Mouse (Mus musculus) MEL (cell line): ENCODE measurements at regions not wholly inside any gene's neighbourhood (a gene's known extent, or its start where the extent isn't known, plus 50 kb on each side); places are given as distances from the start of the nearest gene placed in this dataset.

Source experiments
- CTCF ChIP-seq, 3 experiments: IDR thresholded peaks in 2 of 3; conservative IDR thresholded peaks in 1 of 3; 2 replicates each; pipeline ENCODE4 v1.5.1; 2011 to 2012; ENCODE audit warnings: low read length in 3 of 3, low read depth in 2 of 3, mild to moderate bottlenecking in 2 of 3, improper control_type of control experiment in 1 of 3, inconsistent platforms in 1 of 3, mixed read lengths in 1 of 3, moderate library complexity in 1 of 3; ENCODE audit not compliant: control insufficient read depth in 1 of 3, insufficient read depth in 1 of 3, poor library complexity in 1 of 3, severe bottlenecking in 1 of 3
- E2F4 ChIP-seq: IDR thresholded peaks from 2 replicates; pipeline ENCODE4 v1.6.1; 2011; ENCODE audit warnings: low read depth, low read length, improper control_type of control experiment, borderline replicate concordance
- ELF1 ChIP-seq: IDR thresholded peaks from 2 replicates; pipeline ENCODE4 v1.6.1; 2014; ENCODE audit warnings: low read depth, mild to moderate bottlenecking, inconsistent platforms, low read length, improper control_type of control experiment, moderate library complexity
- EP300 ChIP-seq, 2 experiments: IDR thresholded peaks; 2 replicates each; pipeline ENCODE4 v1.6.1; 2011; ENCODE audit warnings: improper control_type of control experiment in 2 of 2, low read length in 2 of 2, low read depth in 1 of 2, mild to moderate bottlenecking in 1 of 2
- ETS1 ChIP-seq: IDR thresholded peaks from 2 replicates; pipeline ENCODE4 v1.6.1; 2012; ENCODE audit warnings: low read depth, mild to moderate bottlenecking, inconsistent platforms, low read length, improper control_type of control experiment, moderate library complexity
- GABPA ChIP-seq: IDR thresholded peaks from 2 replicates; pipeline ENCODE4 v1.6.1; 2012; ENCODE audit warnings: low read depth, mild to moderate bottlenecking, inconsistent platforms, low read length, improper control_type of control experiment, moderate library complexity
- MAZ ChIP-seq: IDR thresholded peaks from 2 replicates; pipeline ENCODE4 v1.6.1; 2012; ENCODE audit warnings: low read depth, mild to moderate bottlenecking, inconsistent platforms, low read length, improper control_type of control experiment
- MYC ChIP-seq: IDR thresholded peaks from 2 replicates; pipeline ENCODE4 v1.6.1; 2011; ENCODE audit warnings: low read depth, mild to moderate bottlenecking, low read length, improper control_type of control experiment, moderate library complexity
- NRF1 ChIP-seq: IDR thresholded peaks from 2 replicates; pipeline ENCODE4 v1.6.1; 2014; ENCODE audit warnings: low read depth, mild to moderate bottlenecking, inconsistent platforms, low read length, improper control_type of control experiment, moderate library complexity; ENCODE audit not compliant: poor library complexity, insufficient read depth, severe bottlenecking
- POLR2A ChIP-seq, 2 experiments: IDR thresholded peaks; 2 replicates each; pipeline ENCODE4 v1.6.1; 2011 to 2012; ENCODE audit warnings: low read length in 2 of 2, mild to moderate bottlenecking in 2 of 2, control low read depth in 1 of 2, improper control_type of control experiment in 1 of 2, low read depth in 1 of 2, moderate library complexity in 1 of 2; ENCODE audit not compliant: control insufficient read depth in 1 of 2, insufficient read depth in 1 of 2, poor library complexity in 1 of 2
- POLR2AphosphoS5 ChIP-seq: IDR thresholded peaks from 2 replicates; pipeline ENCODE4 v1.6.1; 2012; ENCODE audit warnings: low read depth, borderline replicate concordance, mild to moderate bottlenecking, inconsistent platforms, low read length, moderate library complexity, mixed read lengths
- TBP ChIP-seq: IDR thresholded peaks from 2 replicates; pipeline ENCODE4 v1.8.0; 2011; ENCODE audit warnings: low read depth, low read length, improper control_type of control experiment
- UBTF ChIP-seq: IDR thresholded peaks from 2 replicates; pipeline ENCODE4 v1.6.1; 2012; ENCODE audit warnings: low read depth, mild to moderate bottlenecking, inconsistent platforms, low read length, improper control_type of control experiment, moderate library complexity, borderline replicate concordance; ENCODE audit not compliant: insufficient read depth
- ZMIZ1 ChIP-seq: IDR thresholded peaks from 2 replicates; pipeline ENCODE4 v1.6.1; 2012; ENCODE audit warnings: low read depth, mild to moderate bottlenecking, inconsistent platforms, low read length, improper control_type of control experiment, moderate library complexity

DNA sequence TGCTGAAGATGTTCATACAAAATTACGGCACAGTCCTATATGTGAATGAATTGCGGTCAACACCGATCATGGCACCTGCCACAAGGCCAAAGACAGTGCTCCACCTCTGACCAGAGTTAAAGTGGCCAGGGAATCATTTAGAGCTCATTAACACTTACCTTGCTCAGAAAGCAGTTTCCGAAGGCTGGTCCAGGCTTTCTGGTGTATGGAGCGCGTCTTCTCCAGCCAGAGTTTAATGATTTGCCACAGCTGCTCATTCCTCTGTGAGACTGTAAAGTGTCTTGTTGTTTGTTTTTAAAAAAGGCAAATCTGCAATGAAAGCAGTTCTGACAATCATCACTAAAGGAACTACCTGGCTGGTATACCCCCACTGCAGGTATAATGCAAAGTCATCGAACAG lies 256.7 kb downstream of the Nfkbiz start:
- no peak for TF ChIP-seq ETS1
- TF ChIP-seq EP300 (IDR thresholded peaks at IDR 0.05; ENCODE audit: low read depth in 1 of 2, low read length in 2 of 2) = no peak
- TF ChIP-seq POLR2A (IDR thresholded peaks at IDR 0.05; ENCODE audit: control insufficient read depth in 1 of 2, insufficient read depth in 1 of 2, low read depth in 1 of 2, low read length in 2 of 2, poor library complexity in 1 of 2) = no peak
- TF ChIP-seq CTCF (IDR thresholded peaks at IDR 0.05 in 2 of 3, conservative IDR thresholded peaks at IDR 0.05 in 1 of 3; ENCODE audit: control insufficient read depth in 1 of 3, insufficient read depth in 1 of 3, low read depth in 2 of 3, low read length in 3 of 3, poor library complexity in 1 of 3, severe bottlenecking in 1 of 3) = no peak
- no peak for TF ChIP-seq UBTF
- no peak for TF ChIP-seq GABPA
- no peak for TF ChIP-seq MAZ
- no peak for TF ChIP-seq POLR2AphosphoS5
- TF ChIP-seq NRF1 = no peak
- no peak for TF ChIP-seq TBP
- no peak for TF ChIP-seq ZMIZ1
- no peak for TF ChIP-seq MYC
- TF ChIP-seq E2F4 = no peak
- no peak for TF ChIP-seq ELF1
